Comparison of ENCODE assay signal across 8 mouse cellular contexts in genomic region chr19:5924713-5925093, GRCm38 (mm10). TPM values are rescaled to one million over a fixed set of nuclear protein-coding genes. Genes with fewer than 3 reads are reported as not detected.
DNase-seq lines count a peak whose midpoint lies in the region; ATAC-seq and TF ChIP-seq lines count a peak whose summit lies in the region.

Gene Cdc42ep2 (minus strand): TSS chr19:5924816.

- peaks cover 80% of the 10 kb centered on the region for H3K4me1 ChIP-seq in G1E (ENCODE audit: insufficient read depth, low read depth, low read length)
- H3K4me1 ChIP-seq in forebrain, embryonic 16.5 days (replicated peaks; ENCODE audit: control insufficient read depth, insufficient read depth, low read length) = peaks cover 23% of the 10 kb centered on the region
- peaks cover 31% of the 10 kb centered on the region for H3K4me1 ChIP-seq in lung, embryonic 14.5 days (ENCODE audit: insufficient read depth)
- peaks cover 11% of the 10 kb centered on the region; the same call in 1 of the 2 replicates for H3K4me1 ChIP-seq in olfactory bulb, adult 2 months (ENCODE audit: control insufficient read depth, insufficient read depth, low read length)
- peaks cover 20% of the 10 kb centered on the region for H3K4me1 ChIP-seq in thymus, adult 2 months (replicated peaks; ENCODE audit: control insufficient read depth, insufficient read depth, low read length)

- intact Hi-C loops in heart, postnatal 36 days (cut with DNase I) = loop anchor here (1.0 to 2.0 kb wide), 2 partner anchors 32 to 94 kb away; no protein-coding TSS in a partner anchor

- TF ChIP-seq CTCF in G1E (IDR thresholded peaks at IDR 0.05; ENCODE audit: low read depth, low read length) = no peak
- TF ChIP-seq CTCF in layer of hippocampus, adult 2 months (conservative IDR thresholded peaks at IDR 0.05) = no peak
- TF ChIP-seq CTCF in lung, embryonic 14.5 days (IDR thresholded peaks at IDR 0.05; ENCODE audit: low read depth) = no peak
- no peak for TF ChIP-seq CTCF in olfactory bulb, adult 2 months (IDR thresholded peaks at IDR 0.05; ENCODE audit: insufficient read depth, low read depth, low read length)
- no peak for TF ChIP-seq CTCF in thymus, adult 2 months (IDR thresholded peaks at IDR 0.05; ENCODE audit: borderline replicate concordance, control insufficient read depth, extremely low read depth, insufficient read depth, low read length, poor library complexity)

- DNase-seq in G1E (ENCODE audit: low spot score) = peak; percentile 91
- DNase-seq in cerebellum, adult 18-20 months = peak; percentile 96 to 98
- DNase-seq in heart, postnatal 36 days = peak; percentile 95 to 96
- DNase-seq in layer of hippocampus, adult 2 months (ENCODE audit: low spot score in 2 of 2) = peak; percentile 88 to 90
- DNase-seq in lung, embryonic 14.5 days = peak; percentile 98
- peak; percentile 94 for DNase-seq in thymus, adult 2 months

- WGBS in forebrain, embryonic 16.5 days = 0% methylated on average over 18 of the region's 18 CpGs
- WGBS in lung, embryonic 14.5 days = under 1% methylated on average over 18 of the region's 18 CpGs
- WGBS in olfactory bulb, adult 2 months = under 1% methylated on average over 18 of the region's 18 CpGs
- 2% methylated on average over 18 of the region's 18 CpGs for WGBS in thymus, adult 2 months

- peaks cover 26% of the 10 kb centered on the region for H3K27me3 ChIP-seq in G1E (ENCODE audit: insufficient read depth, low read length)
- H3K27me3 ChIP-seq in forebrain, embryonic 16.5 days (replicated peaks; ENCODE audit: control insufficient read depth, insufficient read depth, low read length) = 0 out of 2 replicates have a peak, but pooled peaks cover 2% of the 10 kb centered on the region
- no peaks in the 10 kb centered on the region for H3K27me3 ChIP-seq in lung, embryonic 14.5 days (ENCODE audit: insufficient read depth, low read length)
- H3K27me3 ChIP-seq in thymus, adult 2 months (ENCODE audit: control insufficient read depth, insufficient read depth, low read length) = no peaks in the 10 kb centered on the region

- peak within 1 kb of the TSS; percentile 74 for H3K4me3 ChIP-seq in G1E (ENCODE audit: low read depth, low read length)
- peak within 1 kb of the TSS; percentile 68 for H3K4me3 ChIP-seq in forebrain, embryonic 16.5 days (replicated peaks; ENCODE audit: low read length)
- peak within 1 kb of the TSS; percentile 70 for H3K4me3 ChIP-seq in layer of hippocampus, adult 2 months
- peak within 1 kb of the TSS; percentile 64 for H3K4me3 ChIP-seq in lung, embryonic 14.5 days (ENCODE audit: low read depth, low read length)
- peak within 1 kb of the TSS; percentile 52 for H3K4me3 ChIP-seq in olfactory bulb, adult 2 months (ENCODE audit: insufficient read depth, low read depth, low read length)
- peak within 1 kb of the TSS; percentile 53 for H3K4me3 ChIP-seq in thymus, adult 2 months (ENCODE audit: control insufficient read depth, insufficient read depth, low read length)

- ATAC-seq in G1E (ENCODE audit: extremely low read depth, insufficient number of reproducible peaks, low FRiP score, poor library complexity, severe bottlenecking) = peak; percentile 69
- ATAC-seq in forebrain, embryonic 16.5 days = peak; percentile 96
- peak; percentile 93 for ATAC-seq in lung, embryonic 14.5 days (ENCODE audit: insufficient read depth)

- H3K9ac ChIP-seq in forebrain, embryonic 16.5 days (replicated peaks; ENCODE audit: low read depth, low read length) = peak within 1 kb of the TSS; percentile 66
- H3K9ac ChIP-seq in lung, embryonic 14.5 days = peak within 1 kb of the TSS; percentile 62

- H3K4me2 ChIP-seq in forebrain, embryonic 16.5 days (ENCODE audit: low read length) = peak within 1 kb of the TSS; percentile 74
- peak within 1 kb of the TSS; percentile 96 for H3K4me2 ChIP-seq in lung, embryonic 14.5 days

- peaks cover 6% of the 10 kb centered on the region for H3K36me3 ChIP-seq in G1E (replicated peaks)
- no peaks in the 10 kb centered on the region for H3K36me3 ChIP-seq in forebrain, embryonic 16.5 days (ENCODE audit: control insufficient read depth, insufficient read depth)
- no peaks in the 10 kb centered on the region for H3K36me3 ChIP-seq in lung, embryonic 14.5 days (ENCODE audit: insufficient read depth)
- H3K36me3 ChIP-seq in thymus, adult 2 months (ENCODE audit: control insufficient read depth, insufficient read depth, low read length) = no peaks in the 10 kb centered on the region

- no peak; the same call in 1 of the 2 replicates for TF ChIP-seq POLR2A in olfactory bulb, adult 2 months (IDR thresholded peaks at IDR 0.05; ENCODE audit: insufficient read depth, low read depth, low read length)
- TF ChIP-seq POLR2A in thymus, adult 2 months (IDR thresholded peaks at IDR 0.05; ENCODE audit: control insufficient read depth, extremely low read depth, insufficient read depth, low read length, poor library complexity) = no peak

- H3K9me3 ChIP-seq in G1E (replicated peaks) = no peaks in the 10 kb centered on the region
- no peaks in the 10 kb centered on the region for H3K9me3 ChIP-seq in forebrain, embryonic 16.5 days (ENCODE audit: control insufficient read depth, low read length)
- H3K9me3 ChIP-seq in lung, embryonic 14.5 days (ENCODE audit: low read depth, low read length) = no peaks in the 10 kb centered on the region

- peak within 1 kb of the TSS; percentile 60 for H3K27ac ChIP-seq in forebrain, embryonic 16.5 days (ENCODE audit: low read length)
- peak within 1 kb of the TSS; percentile 77 for H3K27ac ChIP-seq in layer of hippocampus, adult 2 months
- peak within 1 kb of the TSS; percentile 93 for H3K27ac ChIP-seq in lung, embryonic 14.5 days (ENCODE audit: low read depth)
- H3K27ac ChIP-seq in olfactory bulb, adult 2 months (ENCODE audit: insufficient read depth, low read depth, low read length) = no peak within 1 kb of the TSS; the same call in 1 of the 2 replicates
- H3K27ac ChIP-seq in thymus, adult 2 months (ENCODE audit: control insufficient read depth, insufficient read depth, low read length) = no peak within 1 kb of the TSS

RNA-seq across cellular contexts. Expression of gene Cdc42ep2, which starts in this region (rescaled TPM):
- total RNA-seq in G1E (2014; fragmentation: Nextera tagmentation) = 1.8 and 2.1 TPM in 2 replicates
- total RNA-seq in G1E (2017) = 2.2 and 3.6 TPM in 2 replicates
- polyA plus RNA-seq in G1E (2012) = 0.66 and 0.76 TPM in 2 replicates
- 11.1 and 12.4 TPM in 2 replicates for polyA plus RNA-seq in forebrain, embryonic 16.5 days (2015; fragmentation: Nextera tagmentation; extraction: Ambion mirVana)
- total RNA-seq in heart, postnatal 36 days (2021) = 1 to 10 TPM; 9.3 to 9.5 TPM
- total RNA-seq in layer of hippocampus, adult 2 months (2021) = 1 to 10 TPM; 3.4 to 3.8 TPM
- 9.8 and 9.9 TPM in 2 replicates for polyA plus RNA-seq in lung, embryonic 14.5 days (2014; fragmentation: Nextera tagmentation; extraction: Ambion mirVana)
- polyA plus RNA-seq in olfactory bulb, adult 2 months (2012; ENCODE audit: insufficient read depth, insufficient read length, low replicate concordance, missing spikeins) = not detected in 2 replicates
- polyA plus RNA-seq in thymus, adult 2 months (2012; rRNA removed) = 5.1 and 5.8 TPM in 2 replicates

Comparison
In these comparisons a context has a peak if more than half of its experiments do, and no peak if none do; other contexts are left out.
1. H3K27ac ChIP-seq: peak in forebrain, embryonic 16.5 days (single experiment), layer of hippocampus, adult 2 months (single experiment) and lung, embryonic 14.5 days (single experiment); none in olfactory bulb, adult 2 months (single experiment) and thymus, adult 2 months (single experiment).
2. Peak in every context shown above with its lines, with median percentiles within 50 percentile points of each other: ATAC-seq, DNase-seq and H3K4me3 ChIP-seq.